Mouse (Mus musculus): ENCODE data around the gene Hist1h3c. TPM values are rescaled to one million over a fixed set of nuclear protein-coding genes. Genes with fewer than 3 reads are reported as not detected.

Hist1h3c gene
- polyA plus RNA-seq, 1 experiment from 2014 or later, result 2.7 TPM

- ATAC-seq (ENCODE audit: insufficient number of reproducible peaks, insufficient read depth, low FRiP score, low read depth), result peak; percentile 86
- H3K4me3 ChIP-seq (ENCODE audit: control insufficient read depth in 1 of 2, insufficient read depth in 1 of 2, low read depth in 1 of 2, low read length in 2 of 2), result peak within 1 kb of the TSS; percentile 43 to 55
- H3K36me3 ChIP-seq (ENCODE audit: control insufficient read depth, insufficient read depth, low read length), result no peaks in the 10 kb centered on the region
- H3K9ac ChIP-seq (ENCODE audit: low read length), result peak within 1 kb of the TSS; percentile 77
- no peaks in the 10 kb centered on the region for H3K9me3 ChIP-seq (ENCODE audit: control insufficient read depth, low read length)
- peaks cover 8 to 26% of the 10 kb centered on the region in 2 experiments for H3K4me1 ChIP-seq (ENCODE audit: control insufficient read depth in 2 of 2, insufficient read depth in 2 of 2, low read length in 2 of 2)
- H3K4me2 ChIP-seq (ENCODE audit: low read length), result peak within 1 kb of the TSS; percentile 90
- under 1% methylated on average over 61 of the region's 72 CpGs for WGBS
- no peaks in the 10 kb centered on the region for H3K27me3 ChIP-seq (ENCODE audit: control insufficient read depth, insufficient read depth, low read length)
- H3K27ac ChIP-seq (replicated peaks in 1 of 2; ENCODE audit: control insufficient read depth in 1 of 2, insufficient read depth in 1 of 2, low read depth in 2 of 2, low read length in 2 of 2), result peak within 1 kb of the TSS; percentile 95
Observed at GRCm38 (mm10) chr13:23760972-23761864, 15.8 kb upstream of the Hist1h3c start, which contains the start of gene Hist1h4a. Gene Hist1h4a, minus strand, starts transcription at chr13:23761230.

- H3K9ac ChIP-seq (ENCODE audit: low read length), result peak overlapping the region; percentile 70
- H3K9me3 ChIP-seq (ENCODE audit: control insufficient read depth, low read length), result no peaks in the 10 kb centered on the region
- 0 out of 2 replicates have a peak, but pooled peaks have one; percentile 0 for ATAC-seq (ENCODE audit: insufficient number of reproducible peaks, insufficient read depth, low FRiP score, low read depth)
- H3K4me2 ChIP-seq (ENCODE audit: low read length), result peak overlapping the region; percentile 90
- 2% methylated on average over 17 of the region's 27 CpGs for WGBS
- peaks cover 8 to 26% of the 10 kb centered on the region in 2 experiments for H3K4me1 ChIP-seq (ENCODE audit: control insufficient read depth in 2 of 2, insufficient read depth in 2 of 2, low read length in 2 of 2)
- peak overlapping the region; percentile 43 to 47 for H3K4me3 ChIP-seq (ENCODE audit: control insufficient read depth in 1 of 2, insufficient read depth in 1 of 2, low read depth in 1 of 2, low read length in 2 of 2)
- no peaks in the 10 kb centered on the region for H3K36me3 ChIP-seq (ENCODE audit: control insufficient read depth, insufficient read depth, low read length)
- no peaks in the 10 kb centered on the region for H3K27me3 ChIP-seq (ENCODE audit: control insufficient read depth, insufficient read depth, low read length)
- peak overlapping the region; percentile 80 to 95 for H3K27ac ChIP-seq (replicated peaks in 1 of 2; ENCODE audit: control insufficient read depth in 1 of 2, insufficient read depth in 1 of 2, low read depth in 2 of 2, low read length in 2 of 2)
Observed at GRCm38 (mm10) chr13:23760240-23760971, 15.0 kb upstream of the Hist1h3c start.

GRCm38 (mm10) chr13:23759916-23760239 lies 14.5 kb upstream of the Hist1h3c start:
- ATAC-seq (ENCODE audit: insufficient number of reproducible peaks, insufficient read depth, low FRiP score, low read depth), result no peak
- WGBS, result 79% methylated on average over 1 of the region's 1 CpGs
- H3K4me1 ChIP-seq (ENCODE audit: control insufficient read depth in 2 of 2, insufficient read depth in 2 of 2, low read length in 2 of 2), result peaks cover 8 to 26% of the 10 kb centered on the region in 2 experiments
- H3K27me3 ChIP-seq (ENCODE audit: control insufficient read depth, insufficient read depth, low read length), result no peaks in the 10 kb centered on the region
- H3K9me3 ChIP-seq (ENCODE audit: control insufficient read depth, low read length), result no peaks in the 10 kb centered on the region
- peak overlapping the region; percentile 70; the same call in 1 of the 2 replicates for H3K9ac ChIP-seq (ENCODE audit: low read length)
- peak overlapping the region; percentile 90 for H3K4me2 ChIP-seq (ENCODE audit: low read length)
- 0 out of 4 replicates have a peak overlapping the region, but pooled peaks of 1 of the 2 experiments have one; percentile 43 for H3K4me3 ChIP-seq (ENCODE audit: control insufficient read depth in 1 of 2, insufficient read depth in 1 of 2, low read depth in 1 of 2, low read length in 2 of 2)
- H3K27ac ChIP-seq (replicated peaks in 1 of 2; ENCODE audit: control insufficient read depth in 1 of 2, insufficient read depth in 1 of 2, low read depth in 2 of 2, low read length in 2 of 2), result peak overlapping the region; percentile 80 to 95; a peak in 3 of 4 replicates
- no peaks in the 10 kb centered on the region for H3K36me3 ChIP-seq (ENCODE audit: control insufficient read depth, insufficient read depth, low read length)

GRCm38 (mm10) chr13:23759251-23759771 lies 13.9 kb upstream of the Hist1h3c start:
- WGBS, result 80% methylated on average over 3 of the region's 3 CpGs
- Histone ChIP-seq H3K27ac (replicated peaks in 1 of 2; ENCODE audit: control insufficient read depth in 1 of 2, insufficient read depth in 1 of 2, low read depth in 2 of 2, low read length in 2 of 2) (no peak overlapping the region), H3K9ac (ENCODE audit: low read length) (no peak overlapping the region), H3K9me3 (ENCODE audit: control insufficient read depth, low read length) (no peaks in the 10 kb centered on the region), H3K27me3 (ENCODE audit: control insufficient read depth, insufficient read depth, low read length) (no peaks in the 10 kb centered on the region), H3K36me3 (ENCODE audit: control insufficient read depth, insufficient read depth, low read length) (no peaks in the 10 kb centered on the region), H3K4me1 (ENCODE audit: control insufficient read depth in 2 of 2, insufficient read depth in 2 of 2, low read length in 2 of 2) (peaks cover 6 to 21% of the 10 kb centered on the region in 2 experiments), H3K4me2 (ENCODE audit: low read length) (no peak overlapping the region), H3K4me3 (ENCODE audit: control insufficient read depth in 1 of 2, insufficient read depth in 1 of 2, low read depth in 1 of 2, low read length in 2 of 2) (no peak overlapping the region)
- ATAC-seq (ENCODE audit: insufficient number of reproducible peaks, insufficient read depth, low FRiP score, low read depth), result no peak

GRCm38 (mm10) chr13:23757921-23758320 lies 12.5 kb upstream of the Hist1h3c start:
- no peak overlapping the region for H3K27ac ChIP-seq (replicated peaks in 1 of 2; ENCODE audit: control insufficient read depth in 1 of 2, insufficient read depth in 1 of 2, low read depth in 2 of 2, low read length in 2 of 2)
- no peak for ATAC-seq (ENCODE audit: insufficient number of reproducible peaks, insufficient read depth, low FRiP score, low read depth)
- no peak overlapping the region for H3K4me3 ChIP-seq (ENCODE audit: control insufficient read depth in 1 of 2, insufficient read depth in 1 of 2, low read depth in 1 of 2, low read length in 2 of 2)
- WGBS, result 54% methylated on average over 3 of the region's 3 CpGs
- no peaks in the 10 kb centered on the region for H3K9me3 ChIP-seq (ENCODE audit: control insufficient read depth, low read length)
- peaks cover 0 to 14% of the 10 kb centered on the region in 2 experiments; a peak in 3 of 4 replicates for H3K4me1 ChIP-seq (ENCODE audit: control insufficient read depth in 2 of 2, insufficient read depth in 2 of 2, low read length in 2 of 2)
- peak overlapping the region; percentile 60 for H3K4me2 ChIP-seq (ENCODE audit: low read length)
- H3K36me3 ChIP-seq (ENCODE audit: control insufficient read depth, insufficient read depth, low read length), result no peaks in the 10 kb centered on the region
- H3K9ac ChIP-seq (ENCODE audit: low read length), result no peak overlapping the region
- no peaks in the 10 kb centered on the region for H3K27me3 ChIP-seq (ENCODE audit: control insufficient read depth, insufficient read depth, low read length)

GRCm38 (mm10) chr13:23757211-23757773 lies 11.9 kb upstream of the Hist1h3c start:
- WGBS, result 3% methylated on average over 16 of the region's 23 CpGs
- H3K9me3 ChIP-seq (ENCODE audit: control insufficient read depth, low read length), result no peaks in the 10 kb centered on the region
- peak overlapping the region; percentile 60 for H3K4me2 ChIP-seq (ENCODE audit: low read length)
- H3K36me3 ChIP-seq (ENCODE audit: control insufficient read depth, insufficient read depth, low read length), result no peaks in the 10 kb centered on the region
- H3K27ac ChIP-seq (replicated peaks in 1 of 2; ENCODE audit: control insufficient read depth in 1 of 2, insufficient read depth in 1 of 2, low read depth in 2 of 2, low read length in 2 of 2), result peak overlapping the region; percentile 61 to 86
- H3K4me3 ChIP-seq (ENCODE audit: control insufficient read depth in 1 of 2, insufficient read depth in 1 of 2, low read depth in 1 of 2, low read length in 2 of 2), result peak overlapping the region; percentile 22 to 50
- no peaks in the 10 kb centered on the region for H3K27me3 ChIP-seq (ENCODE audit: control insufficient read depth, insufficient read depth, low read length)
- ATAC-seq (ENCODE audit: insufficient number of reproducible peaks, insufficient read depth, low FRiP score, low read depth), result no peak
- H3K9ac ChIP-seq (ENCODE audit: low read length), result peak overlapping the region; percentile 67
- peaks cover 0 to 14% of the 10 kb centered on the region in 2 experiments; a peak in 2 of 4 replicates for H3K4me1 ChIP-seq (ENCODE audit: control insufficient read depth in 2 of 2, insufficient read depth in 2 of 2, low read length in 2 of 2)

GRCm38 (mm10) chr13:23756790-23757189 lies 11.4 kb upstream of the Hist1h3c start, which contains the start of gene Hist1h4b:
Gene Hist1h4b, plus strand, starts transcription at chr13:23757013.
- Histone ChIP-seq H3K9ac (ENCODE audit: low read length) (peak within 1 kb of the TSS; percentile 67), H3K9me3 (ENCODE audit: control insufficient read depth, low read length) (no peaks in the 10 kb centered on the region), H3K27me3 (ENCODE audit: control insufficient read depth, insufficient read depth, low read length) (no peaks in the 10 kb centered on the region), H3K4me3 (ENCODE audit: control insufficient read depth in 1 of 2, insufficient read depth in 1 of 2, low read depth in 1 of 2, low read length in 2 of 2) (peak within 1 kb of the TSS; percentile 22 to 50), H3K4me2 (ENCODE audit: low read length) (peak within 1 kb of the TSS; percentile 60), H3K4me1 (ENCODE audit: control insufficient read depth in 2 of 2, insufficient read depth in 2 of 2, low read length in 2 of 2) (peaks cover 0 to 14% of the 10 kb centered on the region in 2 experiments; a peak in 2 of 4 replicates), H3K36me3 (ENCODE audit: control insufficient read depth, insufficient read depth, low read length) (no peaks in the 10 kb centered on the region), H3K27ac (replicated peaks in 1 of 2; ENCODE audit: control insufficient read depth in 1 of 2, insufficient read depth in 1 of 2, low read depth in 2 of 2, low read length in 2 of 2) (peak within 1 kb of the TSS; percentile 61 to 86)
- 0% methylated on average over 17 of the region's 22 CpGs for WGBS
- ATAC-seq (ENCODE audit: insufficient number of reproducible peaks, insufficient read depth, low FRiP score, low read depth), result peak; percentile 75

Measured in heart, embryonic 14.5 days (tissue).